Mouse (Mus musculus) neural tube, embryonic 14.5 days (tissue): ENCODE results near the gene Cyp26a1. TPM values are rescaled to one million over a fixed set of nuclear protein-coding genes. Genes with fewer than 3 reads are reported as not detected.

Experiments used
- ATAC-seq: fragments of 200-750 bp; cut with Nextera tagmentation; 2 replicates; pipeline ENCODE4 v1.8.0; 2017; ENCODE audit warnings: low read depth, mild to moderate bottlenecking, moderate TSS enrichment, moderate library complexity
- H3K27ac ChIP-seq: fragments of 300-500 bp; sonication (generic); 2 replicates; pipeline ENCODE4 v1.5.1; 2014; ENCODE audit warnings: low read depth, mild to moderate bottlenecking, control low read depth, low read length, moderate library complexity, mixed read lengths
- H3K27me3 ChIP-seq: fragments of 300-500 bp; sonication (generic); 2 replicates; pipeline ENCODE4 v1.6.1; 2014; ENCODE audit warnings: low read length; ENCODE audit not compliant: control insufficient read depth, insufficient read depth
- H3K36me3 ChIP-seq: fragments of 300-500 bp; sonication (generic); 2 replicates; pipeline ENCODE4 v1.6.1; 2014; ENCODE audit warnings: low read length, mixed read lengths; ENCODE audit not compliant: control insufficient read depth, insufficient read depth
- H3K4me1 ChIP-seq: fragments of 300-500 bp; sonication (generic); 2 replicates; pipeline ENCODE4 v1.6.1; 2014; ENCODE audit warnings: low read length; ENCODE audit not compliant: control insufficient read depth, insufficient read depth
- H3K4me2 ChIP-seq: fragments of 300-500 bp; sonication (generic); 2 replicates; pipeline ENCODE4 v1.6.1; 2014; ENCODE audit warnings: mild to moderate bottlenecking, low read depth, low read length, control low read depth
- H3K4me3 ChIP-seq: fragments of 300-500 bp; sonication (generic); 2 replicates; pipeline ENCODE4 v1.5.1; 2014; ENCODE audit warnings: low read depth, low read length, control low read depth, mixed read lengths
- H3K9ac ChIP-seq: fragments of 300-500 bp; sonication (generic); replicated peaks from 2 replicates; pipeline ENCODE4 v1.6.1; 2014; ENCODE audit warnings: low read depth, mild to moderate bottlenecking, control low read depth, low read length, mixed read lengths
- H3K9me3 ChIP-seq: fragments of 300-500 bp; sonication (generic); 2 replicates; pipeline ENCODE4 v1.6.1; 2016; ENCODE audit warnings: low read length; ENCODE audit not compliant: control insufficient read depth
- WGBS: fragments of 180-500 bp; shearing (Covaris S2); extraction: QIAGEN DNeasy Blood & Tissue Kit; methylation state at CpG from one replicate; pipeline ENCODE4 v1.1.7; 2014; 5-methylcytosine and 5-hydroxymethylcytosine counted together
- polyA plus RNA-seq: library from polyadenylated mRNA; unstranded; fragments of >200 nt; fragmentation: Nextera tagmentation; extraction: Ambion mirVana; gene quantifications from 2 replicates; pipeline ENCODE4 v1.2.1, GENCODE M21; 2014

The Cyp26a1 gene
- polyA plus RNA-seq, 1 experiment from 2014 or later: not detected

- ATAC-seq: no peak
- no peak overlapping the region for H3K4me2 ChIP-seq
Measured at GRCm38 (mm10) chr19:37695762-37696602, 1.6 kb upstream of the Cyp26a1 start.

GRCm38 (mm10) chr19:37696603-37697334, 829 bp upstream of the Cyp26a1 start:
- H3K4me3 ChIP-seq: no peak overlapping the region
- 1% methylated on average over 22 of the region's 22 CpGs for WGBS
- H3K4me2 ChIP-seq: no peak overlapping the region; the same call in 1 of the 2 replicates
- no peaks in the 10 kb centered on the region for H3K9me3 ChIP-seq
- H3K9ac ChIP-seq: no peak overlapping the region
- ATAC-seq: no peak
- H3K27ac ChIP-seq: no peak overlapping the region
- peaks cover 11% of the 10 kb centered on the region for H3K4me1 ChIP-seq
- peaks cover 92% of the 10 kb centered on the region for H3K27me3 ChIP-seq
- no peaks in the 10 kb centered on the region for H3K36me3 ChIP-seq

More at GRCm38 (mm10) chr19:37695762-37696602, 1.6 kb upstream of the Cyp26a1 start:
- no peaks in the 10 kb centered on the region for H3K9me3 ChIP-seq
- no peak overlapping the region for H3K27ac ChIP-seq
- peaks cover 97% of the 10 kb centered on the region for H3K27me3 ChIP-seq
- peaks cover 11% of the 10 kb centered on the region for H3K4me1 ChIP-seq
- no peaks in the 10 kb centered on the region for H3K36me3 ChIP-seq
- H3K4me3 ChIP-seq: no peak overlapping the region
- WGBS: 2% methylated on average over 42 of the region's 42 CpGs
- no peak overlapping the region for H3K9ac ChIP-seq

GRCm38 (mm10) chr19:37697335-37697636, 312 bp upstream of the Cyp26a1 start:
- Histone ChIP-seq H3K27ac (no peak overlapping the region), H3K9ac (no peak overlapping the region), H3K9me3 (no peaks in the 10 kb centered on the region), H3K27me3 (peaks cover 90% of the 10 kb centered on the region), H3K36me3 (no peaks in the 10 kb centered on the region), H3K4me2 (peak overlapping the region; percentile 46), H3K4me1 (peaks cover 11% of the 10 kb centered on the region), H3K4me3 (peak overlapping the region; percentile 29; the same call in 1 of the 2 replicates)
- no peak for ATAC-seq
- WGBS: 0% methylated on average over 18 of the region's 18 CpGs

- H3K9me3 ChIP-seq: no peaks in the 10 kb centered on the region
- H3K36me3 ChIP-seq: no peaks in the 10 kb centered on the region
- H3K4me2 ChIP-seq: peak overlapping the region; percentile 46
- no peak overlapping the region for H3K9ac ChIP-seq
- peaks cover 86% of the 10 kb centered on the region for H3K27me3 ChIP-seq
- under 1% methylated on average over 63 of the region's 63 CpGs for WGBS
- H3K4me1 ChIP-seq: peaks cover 8% of the 10 kb centered on the region
- no peak overlapping the region for H3K27ac ChIP-seq
- ATAC-seq: 0 out of 2 replicates have a peak, but pooled peaks have one; percentile 26
- H3K4me3 ChIP-seq: peak overlapping the region; percentile 29
Measured at GRCm38 (mm10) chr19:37698273-37699160, 919 bp downstream of the Cyp26a1 start.

GRCm38 (mm10) chr19:37699711-37700110, 2.1 kb downstream of the Cyp26a1 start:
- Histone ChIP-seq H3K27ac (no peak overlapping the region), H3K4me3 (no peak overlapping the region), H3K4me2 (no peak overlapping the region), H3K27me3 (peaks cover 74% of the 10 kb centered on the region), H3K9ac (no peak overlapping the region), H3K36me3 (no peaks in the 10 kb centered on the region), H3K4me1 (peaks cover 8% of the 10 kb centered on the region), H3K9me3 (no peaks in the 10 kb centered on the region)
- ATAC-seq: no peak
- WGBS: 12% methylated on average over 9 of the region's 9 CpGs

GRCm38 (mm10) chr19:37702377-37703076, 4.9 kb downstream of the Cyp26a1 start:
- Histone ChIP-seq H3K36me3 (no peaks in the 10 kb centered on the region), H3K27ac (no peak overlapping the region), H3K9me3 (no peaks in the 10 kb centered on the region), H3K27me3 (peaks cover 46% of the 10 kb centered on the region), H3K4me1 (peaks cover 8% of the 10 kb centered on the region), H3K4me2 (no peak overlapping the region), H3K9ac (no peak overlapping the region), H3K4me3 (no peak overlapping the region)
- 62% methylated on average over 21 of the region's 21 CpGs for WGBS
- ATAC-seq: no peak

GRCm38 (mm10) chr19:37703902-37704509, 6.4 kb downstream of the Cyp26a1 start:
- ATAC-seq: peak; percentile 72
- Histone ChIP-seq H3K27ac (no peak overlapping the region), H3K36me3 (no peaks in the 10 kb centered on the region), H3K27me3 (peaks cover 32% of the 10 kb centered on the region), H3K4me1 (peaks cover under 1% of the 10 kb centered on the region; the same call in 1 of the 2 replicates), H3K4me2 (no peak overlapping the region), H3K9ac (no peak overlapping the region), H3K9me3 (no peaks in the 10 kb centered on the region), H3K4me3 (no peak overlapping the region)
- whole genome bisulfite sequencing: 14% methylated on average over 3 of the region's 3 CpGs

GRCm38 (mm10) chr19:37705722-37706121, 8.1 kb downstream of the Cyp26a1 start:
- Histone ChIP-seq H3K4me1 (no peaks in the 10 kb centered on the region), H3K27ac (no peak overlapping the region), H3K9ac (no peak overlapping the region), H3K27me3 (peaks cover 14% of the 10 kb centered on the region), H3K4me2 (no peak overlapping the region), H3K36me3 (no peaks in the 10 kb centered on the region), H3K9me3 (no peaks in the 10 kb centered on the region), H3K4me3 (no peak overlapping the region)
- ATAC-seq: no peak
- 94% methylated on average over 5 of the region's 5 CpGs for WGBS
